Mouse (Mus musculus): Measurements from ENCODE around the gene Samd14.
"Not testable (repeated sequence)": the region's sequence is repeated elsewhere in the genome, so short reads cannot be mapped to it uniquely, and the experiment has no call there.

The Samd14 gene

GRCm38 (mm10) chr11:95009629-95010014 lies at the start of gene Samd14:
Samd14 (plus strand) TSS chr11:95009879.
- DNase-seq: peak; percentile 74

DNA sequence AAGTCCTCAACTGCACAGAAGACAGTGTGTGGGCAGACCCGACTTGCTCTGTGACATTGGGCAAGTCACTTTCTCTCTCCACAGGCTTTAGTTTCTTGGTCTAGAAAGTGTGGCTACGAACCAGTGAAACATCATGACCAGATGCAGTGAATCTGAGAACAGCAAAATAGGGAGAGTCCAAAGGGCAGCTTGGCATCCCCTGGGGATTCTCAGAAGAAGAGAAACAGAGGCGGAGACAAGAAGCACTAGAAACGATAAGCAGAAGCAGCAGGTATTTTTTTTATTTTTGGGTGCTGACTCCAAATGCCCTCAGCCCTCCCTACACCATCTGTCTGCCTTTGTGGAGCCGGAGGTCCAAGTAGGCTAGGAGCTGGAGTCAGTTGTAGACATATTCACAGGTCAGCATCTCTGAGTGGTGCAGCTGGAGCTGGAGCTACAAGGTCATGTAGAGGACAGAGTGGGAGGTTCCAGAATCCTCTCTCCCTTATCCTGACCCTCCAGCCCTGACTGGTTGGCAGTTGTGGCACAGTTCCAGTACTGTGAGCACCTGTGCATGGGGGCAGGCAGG lies 47.1 kb upstream of the Samd14 start:
- no peak for DNase-seq

DNA sequence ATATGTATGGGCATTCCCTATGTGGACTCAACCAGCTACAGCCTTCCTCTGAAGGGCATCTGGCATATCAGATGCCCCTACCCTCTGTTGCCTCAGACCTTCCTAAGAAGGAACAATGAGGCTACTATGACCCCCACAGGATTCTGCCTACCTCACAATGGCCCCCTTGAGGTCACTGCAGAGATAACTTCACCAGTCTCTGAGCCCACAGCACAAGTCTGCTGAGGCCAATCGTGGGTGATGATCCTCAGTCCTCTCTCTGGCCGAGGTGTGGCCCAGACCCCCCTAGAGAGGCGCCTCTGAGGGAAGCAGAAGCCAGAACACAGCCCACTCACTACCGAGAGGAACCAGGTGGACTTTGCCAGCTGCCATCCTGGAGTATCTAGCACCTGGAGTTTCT lies 42.3 kb upstream of the Samd14 start, which contains the start of gene Hils1:
Hils1 (plus strand) TSS at position 175 of the 400 bp plus-strand sequence.
- no peak for DNase-seq

- no peak for DNase-seq
Measured at GRCm38 (mm10) chr11:94968187-94968586, 41.5 kb upstream of the Samd14 start.

GRCm38 (mm10) chr11:94969709-94970108 lies 40.0 kb upstream of the Samd14 start:
- DNase-seq: not testable (repeated sequence)

GRCm38 (mm10) chr11:94970210-94970943 lies 39.3 kb upstream of the Samd14 start:
- DNase-seq: peak; percentile 66

DNA sequence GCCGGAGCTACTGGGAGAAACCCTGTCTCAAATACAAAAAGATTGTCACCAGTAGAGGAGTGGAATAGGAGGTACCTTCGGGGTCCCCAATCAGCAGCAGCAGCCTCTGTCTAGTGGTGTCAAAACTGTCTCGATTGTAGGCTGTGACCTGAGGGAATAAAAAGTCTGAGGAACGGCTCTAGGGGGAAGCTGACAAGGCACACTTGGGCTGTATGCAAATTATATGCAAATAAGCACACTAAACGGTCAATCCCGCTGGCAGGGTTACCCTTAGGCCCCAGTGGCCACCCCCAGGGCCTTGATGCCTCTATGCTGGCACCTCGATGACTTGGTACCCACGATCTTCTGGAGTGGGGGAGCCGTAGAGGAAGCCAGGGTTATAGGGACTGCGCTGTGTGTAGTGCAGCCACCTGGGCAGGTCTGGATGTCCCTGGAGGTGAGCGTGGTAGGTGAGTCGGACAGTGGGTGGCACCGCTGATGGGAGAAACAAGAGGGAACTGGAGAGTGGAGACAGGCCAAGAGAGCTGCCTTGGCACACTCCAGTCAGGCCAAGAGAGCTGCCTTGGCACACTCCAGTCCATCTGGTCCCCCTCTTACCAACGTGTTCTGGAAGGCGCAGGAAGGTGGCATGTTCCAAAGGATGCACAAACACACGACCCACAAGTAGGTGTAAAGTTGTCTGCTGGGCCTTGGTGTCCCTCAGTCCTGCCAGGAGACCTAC lies 37.6 kb upstream of the Samd14 start:
- peak; percentile 47 for DNase-seq

DNA sequence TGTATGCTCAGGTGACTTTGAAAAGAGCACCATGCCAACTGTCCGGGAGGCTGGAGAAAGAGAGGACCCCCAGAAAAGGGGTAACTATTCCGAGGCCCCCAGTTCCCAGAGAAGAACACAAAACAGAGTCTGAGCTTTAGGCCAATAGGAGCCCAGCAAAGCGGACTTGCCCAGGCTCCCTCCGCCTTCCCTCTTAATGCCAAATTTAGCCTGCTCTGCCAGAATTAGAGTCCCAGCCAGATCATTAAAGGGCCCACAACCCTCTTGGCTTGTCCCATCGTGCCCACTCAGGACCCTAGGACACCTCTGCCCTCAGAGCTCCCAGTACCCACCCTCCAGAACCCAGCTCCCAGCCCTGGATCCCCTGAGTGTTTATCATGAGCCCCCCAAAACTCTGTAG lies 36.8 kb upstream of the Samd14 start:
- DNase-seq: no peak

GRCm38 (mm10) chr11:94973313-94973712 lies 36.4 kb upstream of the Samd14 start:
- DNase-seq: no peak

DNA sequence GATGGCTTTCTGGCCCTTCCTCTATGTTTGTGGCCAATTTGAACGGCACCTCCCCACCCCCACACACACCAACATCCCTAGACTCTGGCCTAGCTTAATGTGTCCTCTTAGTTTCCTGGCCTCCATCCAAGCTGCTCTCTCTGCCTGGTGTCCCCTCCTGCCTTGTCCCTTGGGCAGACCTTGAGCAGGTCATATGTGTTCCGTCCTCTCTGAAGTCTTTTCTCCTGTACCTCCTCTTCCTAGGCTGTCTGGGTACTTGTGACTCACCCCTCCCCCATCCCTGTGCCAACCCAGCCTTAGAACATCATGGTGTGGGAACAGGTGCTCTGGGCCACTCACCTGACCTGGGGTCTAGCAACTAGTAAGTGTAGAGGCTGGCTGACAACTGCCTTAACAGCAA lies 34.7 kb upstream of the Samd14 start:
- DNase-seq: no peak

DNA sequence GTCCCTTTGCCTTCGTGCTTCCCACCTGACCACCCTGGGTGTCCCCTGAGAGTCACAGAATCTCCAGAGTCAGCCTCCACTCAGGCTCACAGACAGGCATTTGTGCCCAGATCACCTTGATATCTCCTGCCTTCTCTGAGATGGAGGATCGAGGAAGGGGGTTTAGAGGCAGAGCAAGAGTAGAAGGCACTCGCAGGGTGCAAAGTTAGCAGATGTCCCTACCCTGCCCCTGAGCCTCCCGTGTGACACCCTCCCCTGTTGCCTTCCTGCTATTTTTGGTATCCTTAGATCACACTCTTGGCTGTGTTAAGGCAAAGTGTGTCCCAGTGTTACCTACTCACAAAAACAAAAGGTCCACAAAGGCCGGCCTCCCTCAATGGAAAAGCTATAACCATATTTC lies 33.5 kb upstream of the Samd14 start, which contains the start of gene Sgca:
Sgca (minus strand) TSS at position 129 of the 400 bp plus-strand sequence.
- no peak for DNase-seq

GRCm38 (mm10) chr11:94978178-94978915 lies 31.3 kb upstream of the Samd14 start:
- DNase-seq: no peak

DNA sequence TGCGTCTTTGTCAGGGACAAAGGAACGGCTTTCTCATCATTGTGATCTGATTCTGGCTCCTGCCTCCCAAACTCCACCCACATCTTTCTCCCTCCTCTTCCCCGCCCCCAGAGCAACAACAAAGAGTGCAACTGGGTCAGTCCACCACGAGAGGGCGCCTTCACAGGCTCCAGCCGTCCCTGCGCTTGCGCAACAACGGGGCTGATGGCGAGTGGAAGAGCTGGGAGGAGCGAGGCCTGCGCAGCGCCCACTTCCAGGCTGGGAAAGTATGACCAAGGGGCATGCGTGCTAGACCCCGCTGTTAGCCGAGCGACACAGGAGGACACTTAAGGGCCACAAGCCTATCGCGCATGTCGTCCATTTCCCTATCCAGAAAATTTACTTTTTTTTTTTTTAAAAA lies 30.7 kb upstream of the Samd14 start:
- peak; percentile 98 for DNase-seq

DNA sequence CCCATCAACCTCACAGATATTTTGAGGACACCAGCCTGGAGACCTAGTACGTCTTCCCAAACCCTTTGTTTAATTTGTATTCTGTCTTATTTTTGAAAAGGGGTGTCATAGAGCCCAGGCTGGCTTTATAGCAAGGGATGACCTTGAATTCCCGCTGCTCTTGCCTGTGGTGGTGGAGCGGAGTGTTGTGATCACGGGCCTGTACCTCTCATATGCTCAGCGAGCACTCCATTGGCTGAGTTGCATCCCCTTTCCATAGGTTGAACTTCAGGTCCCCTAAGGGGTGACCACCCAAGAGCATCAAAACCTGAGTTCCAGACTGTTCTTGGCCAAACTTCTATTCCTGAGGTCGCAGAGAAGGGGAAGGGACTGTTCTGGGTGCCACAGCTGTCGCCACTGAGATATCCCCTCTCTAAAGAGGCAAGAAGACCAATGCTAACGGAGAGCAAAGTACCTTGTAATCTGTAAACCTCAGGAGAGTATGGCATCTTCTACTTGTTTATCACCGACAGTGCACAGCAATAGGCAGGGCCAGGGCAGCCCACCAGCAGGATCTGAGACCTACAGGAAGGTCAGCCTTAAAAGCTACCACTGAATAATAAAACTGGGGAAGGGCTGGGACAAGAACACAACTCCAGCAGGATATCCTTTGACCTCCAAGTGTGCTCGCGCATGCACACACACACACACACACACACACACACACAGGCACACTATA lies 30.1 kb upstream of the Samd14 start:
- DNase-seq: no peak

DNA sequence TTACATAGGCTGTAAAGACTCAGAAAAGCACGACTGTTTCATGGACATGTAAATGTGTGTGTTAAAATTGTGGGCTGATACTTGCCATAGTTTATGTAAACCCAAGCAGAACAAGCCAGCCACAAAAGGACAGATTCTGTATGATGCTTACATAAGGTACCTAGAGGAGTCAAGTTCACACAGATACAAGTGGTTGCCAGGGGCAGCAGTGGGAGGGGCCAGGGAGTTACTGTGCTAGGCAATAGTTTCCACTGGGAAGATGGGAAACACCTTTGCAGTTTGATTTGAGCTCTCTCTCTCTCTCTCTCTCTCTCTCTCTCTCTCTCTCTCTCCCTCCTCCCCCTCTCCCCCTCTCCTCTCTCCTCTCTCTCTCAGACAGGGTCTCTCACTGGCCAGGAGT lies 24.5 kb upstream of the Samd14 start:
- no peak for DNase-seq

- DNase-seq: no peak
Measured at GRCm38 (mm10) chr11:94985822-94986221, 23.9 kb upstream of the Samd14 start.

DNA sequence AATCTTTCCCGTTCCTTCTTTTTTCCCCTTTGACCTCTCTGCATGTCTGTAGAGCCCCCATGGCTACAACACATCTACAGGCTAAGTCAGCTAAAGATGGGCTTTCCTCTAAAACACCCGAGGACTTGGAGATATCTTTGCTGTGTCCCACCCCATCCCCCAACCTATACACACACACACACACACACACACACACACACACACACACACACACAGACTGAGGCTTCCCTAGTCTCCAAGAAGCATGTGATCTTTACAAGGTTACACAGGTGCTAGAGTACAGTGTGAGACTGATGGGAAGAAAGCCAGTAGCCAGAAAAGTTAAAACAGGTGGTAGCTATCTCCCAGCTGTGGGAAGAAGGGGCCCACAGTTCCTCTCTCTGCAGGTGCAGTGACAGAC lies 23.2 kb upstream of the Samd14 start:
- no peak for DNase-seq

GRCm38 (mm10) chr11:94987341-94987740 lies 22.3 kb upstream of the Samd14 start:
- DNase-seq: no peak

DNA sequence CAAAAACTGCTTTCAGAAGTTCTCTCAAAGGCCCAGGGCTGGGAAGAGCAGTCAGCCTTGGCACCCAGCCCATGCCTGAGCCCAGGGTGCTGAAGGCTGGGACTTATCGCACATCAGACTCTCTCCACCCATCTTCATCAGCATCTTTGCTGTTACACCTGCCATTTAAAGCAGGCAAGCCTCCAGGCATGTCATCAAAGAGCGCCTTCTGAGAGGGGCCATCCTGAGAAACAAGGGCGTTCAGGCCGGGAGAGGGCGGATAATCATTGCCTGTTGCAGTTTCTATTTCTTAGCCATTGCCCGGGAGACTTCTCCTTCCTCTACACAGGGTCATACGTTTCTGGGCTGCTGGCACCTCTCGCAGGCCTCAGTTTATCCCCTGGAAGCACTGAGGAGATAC lies 21.8 kb upstream of the Samd14 start:
- peak; percentile 27 for DNase-seq

- DNase-seq: peak; percentile 46
Measured at GRCm38 (mm10) chr11:94988780-94989561, 20.7 kb upstream of the Samd14 start.

GRCm38 (mm10) chr11:94989562-94990017 lies 20.1 kb upstream of the Samd14 start:
- DNase-seq: peak; percentile 80

Measured in cerebellum, adult 8-10 months (tissue).